Mouse (Mus musculus): ENCODE measurements around the gene Slc35c2. TPM values are rescaled to one million over a fixed set of nuclear protein-coding genes. Genes with fewer than 3 reads are reported as not detected.

Gene Slc35c2
- polyA plus RNA-seq, 1 experiment from 2014 or later = 49.7 TPM

DNA sequence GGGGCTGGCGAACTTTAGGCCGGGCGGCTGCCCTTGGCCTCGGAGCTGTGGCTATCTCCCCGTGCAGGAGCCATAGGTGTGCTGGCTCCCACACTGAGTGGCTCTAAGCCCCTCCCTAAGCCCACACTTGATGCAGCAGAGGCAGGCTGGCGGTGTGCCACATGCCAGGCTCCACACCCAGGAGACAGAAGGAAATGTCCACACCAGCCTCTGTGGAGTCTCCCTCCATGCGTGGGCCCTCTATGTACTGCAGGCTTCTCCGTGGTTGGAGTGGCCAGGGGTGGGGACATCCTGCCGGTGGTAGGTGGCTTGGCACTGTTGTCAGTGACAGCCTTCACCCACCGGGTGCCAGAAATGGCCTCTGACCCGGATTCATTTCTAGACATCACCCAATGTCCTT lies 58.6 kb downstream of the Slc35c2 start:
- ATAC-seq (ENCODE audit: low FRiP score) (no peak), DNase-seq (ENCODE audit: low spot score, missing footprints) (no peak)
- 91% methylated on average over 11 of the region's 11 CpGs for WGBS
- Histone ChIP-seq H3K9ac (ENCODE audit: low read length) (no peak overlapping the region), H3K27me3 (ENCODE audit: control insufficient read depth, insufficient read depth, low read length) (peaks cover 34% of the 10 kb centered on the region), H3K4me2 (no peak overlapping the region), H3K9me3 (ENCODE audit: control insufficient read depth, low read length) (no peaks in the 10 kb centered on the region), H3K27ac (ENCODE audit: low read depth, low read length) (no peak overlapping the region), H3K4me1 (ENCODE audit: control insufficient read depth, insufficient read depth, low read length) (peaks cover 10% of the 10 kb centered on the region), H3K36me3 (ENCODE audit: control insufficient read depth, insufficient read depth, low read length) (no peaks in the 10 kb centered on the region), H3K4me3 (ENCODE audit: low read depth, low read length) (no peak overlapping the region)

Other genes starting within 250 kb of the Slc35c2 start
- 5.6 and 7.3 TPM in 2 replicates for gene Cd40, start 232.2 kb downstream of the Slc35c2 start, polyA plus RNA-seq (2014; fragmentation: Nextera tagmentation; extraction: Ambion mirVana)
- not detected in 2 replicates for gene 1700025C18Rik, start 197.1 kb downstream of the Slc35c2 start, polyA plus RNA-seq (2014; fragmentation: Nextera tagmentation; extraction: Ambion mirVana)
- 4.8 and 6.4 TPM in 2 replicates for gene Cdh22, start 53.0 kb downstream of the Slc35c2 start, polyA plus RNA-seq (2014; fragmentation: Nextera tagmentation; extraction: Ambion mirVana)
- 79.9 and 83.1 TPM in 2 replicates for gene Elmo2, start 38.6 kb upstream of the Slc35c2 start, polyA plus RNA-seq (2014; fragmentation: Nextera tagmentation; extraction: Ambion mirVana)
- gene Zfp663, start 80.9 kb upstream of the Slc35c2 start, polyA plus RNA-seq (2014; fragmentation: Nextera tagmentation; extraction: Ambion mirVana) = 9.0 and 10.1 TPM in 2 replicates
- 24.1 and 25.6 TPM in 2 replicates for gene Zfp334, start 100.4 kb upstream of the Slc35c2 start, polyA plus RNA-seq (2014; fragmentation: Nextera tagmentation; extraction: Ambion mirVana)
- gene Ocstamp, start 112.5 kb upstream of the Slc35c2 start, polyA plus RNA-seq (2014; fragmentation: Nextera tagmentation; extraction: Ambion mirVana) = 0.04 and 0.11 TPM in 2 replicates
- 1.4 and 2.1 TPM in 2 replicates for gene Slc13a3, start 185.4 kb upstream of the Slc35c2 start, polyA plus RNA-seq (2014; fragmentation: Nextera tagmentation; extraction: Ambion mirVana)
- gene Trp53rka, start 205.5 kb upstream of the Slc35c2 start, polyA plus RNA-seq (2014; fragmentation: Nextera tagmentation; extraction: Ambion mirVana) = 46.2 and 49.3 TPM in 2 replicates
- 2.8 TPM in 2 replicates for gene Slc2a10, start 215.9 kb upstream of the Slc35c2 start, polyA plus RNA-seq (2014; fragmentation: Nextera tagmentation; extraction: Ambion mirVana)